Mouse (Mus musculus) ovary, adult 10 weeks (tissue): ENCODE data around the gene Cbarp. TPM values are rescaled to one million over a fixed set of nuclear protein-coding genes. Genes with fewer than 3 reads are reported as not detected.

Experiments used
- polyA plus RNA-seq: library from polyadenylated mRNA; stranded (reverse); fragments of 350-450 nt; fragmentation: Illumina TruSeq; extraction: RNeasy Lipid Tissue Mini Kit (QIAGEN cat#74804); gene quantifications from one replicate; pipeline ENCODE4 v1.2.3, GENCODE M21; 2014

The Cbarp gene
- polyA plus RNA-seq: not detected

GRCm38 (mm10) chr10:80140666-80141035, at the start of gene Cbarp:
Gene Cbarp, minus strand, starts transcription at chr10:80140835.

GRCm38 (mm10) chr10:80179068-80180051, 38.7 kb upstream of the Cbarp start, which contains the start of gene Efna2:
Gene Efna2, plus strand, starts transcription at chr10:80179482.

GRCm38 (mm10) chr10:80172527-80173292, 32.1 kb upstream of the Cbarp start, which contains the start of gene 1600002K03Rik:
Gene 1600002K03Rik, plus strand, starts transcription at chr10:80172944.

GRCm38 (mm10) chr10:80165392-80166128, 24.9 kb upstream of the Cbarp start, which contains the start of gene Cirbp:
Gene Cirbp, plus strand, starts transcription at chr10:80165985.

GRCm38 (mm10) chr10:80147719-80148601, 7.3 kb upstream of the Cbarp start, which contains the start of gene Midn:
Gene Midn, plus strand, starts transcription at chr10:80148272.

GRCm38 (mm10) chr10:80138553-80139438, 1.8 kb downstream of the Cbarp start, which contains the start of gene Atp5d:
Gene Atp5d, plus strand, starts transcription at chr10:80138632.

GRCm38 (mm10) chr10:80115290-80115943, 25.2 kb downstream of the Cbarp start, which contains the start of gene Stk11:
Gene Stk11, plus strand, starts transcription at chr10:80115803.

GRCm38 (mm10) chr10:80105460-80105859, 35.2 kb downstream of the Cbarp start, which contains the start of gene Sbno2:
Gene Sbno2, minus strand, starts transcription at chr10:80105571.

Other genes with a start within 250 kb of the Cbarp start
- gene Cfd, start 250.0 kb downstream of the Cbarp start, polyA plus RNA-seq: 1.5 TPM
- gene Med16, start 231.9 kb downstream of the Cbarp start, polyA plus RNA-seq: 0.37 TPM
- gene Gm26602, start 230.0 kb downstream of the Cbarp start, polyA plus RNA-seq: not detected
- gene Kiss1r, start 223.9 kb downstream of the Cbarp start, polyA plus RNA-seq: not detected
- gene R3hdm4, start 219.6 kb downstream of the Cbarp start, polyA plus RNA-seq: 8.0 TPM
- gene Arid3a, start 213.8 kb downstream of the Cbarp start, polyA plus RNA-seq: 3.3 TPM
- gene Wdr18, start 180.7 kb downstream of the Cbarp start, polyA plus RNA-seq: 1.2 TPM
- not detected for gene Grin3b, start 170.1 kb downstream of the Cbarp start, polyA plus RNA-seq
- gene Tmem259, start 156.5 kb downstream of the Cbarp start, polyA plus RNA-seq: not detected
- gene Cnn2, start 152.3 kb downstream of the Cbarp start, polyA plus RNA-seq: 10.0 TPM
- gene Abca7, start 144.3 kb downstream of the Cbarp start, polyA plus RNA-seq: 0.14 TPM
- gene Arhgap45, start 124.2 kb downstream of the Cbarp start, polyA plus RNA-seq: not detected
- 0.51 TPM for gene Polr2e, start 101.0 kb downstream of the Cbarp start, polyA plus RNA-seq
- gene Gpx4, start 93.7 kb downstream of the Cbarp start, polyA plus RNA-seq: 21.6 TPM
- 0.29 TPM for gene Sbno2, start 35.3 kb downstream of the Cbarp start, polyA plus RNA-seq
- gene Stk11, start 25.0 kb downstream of the Cbarp start, polyA plus RNA-seq: 4.8 TPM
- gene Atp5d, start 2.2 kb downstream of the Cbarp start, polyA plus RNA-seq: 0.34 TPM
- 10.3 TPM for gene Midn, start 7.4 kb upstream of the Cbarp start, polyA plus RNA-seq
- gene Cirbp, start 25.1 kb upstream of the Cbarp start, polyA plus RNA-seq: 34.8 TPM
- gene 1600002K03Rik, start 32.1 kb upstream of the Cbarp start, polyA plus RNA-seq: 1.1 TPM
- gene Efna2, start 38.6 kb upstream of the Cbarp start, polyA plus RNA-seq: 5.3 TPM
- 5.4 TPM for gene Mum1, start 85.6 kb upstream of the Cbarp start, polyA plus RNA-seq
- gene Ndufs7, start 108.3 kb upstream of the Cbarp start, polyA plus RNA-seq: 1.1 TPM
- gene Gamt, start 120.2 kb upstream of the Cbarp start, polyA plus RNA-seq: not detected
- gene Dazap1, start 120.7 kb upstream of the Cbarp start, polyA plus RNA-seq: 25.0 TPM
- gene Rps15, start 151.6 kb upstream of the Cbarp start, polyA plus RNA-seq: not detected
- gene Apc2, start 155.1 kb upstream of the Cbarp start, polyA plus RNA-seq: not detected
- 1.1 TPM for gene 2310011J03Rik, start 179.7 kb upstream of the Cbarp start, polyA plus RNA-seq
- not detected for gene Pcsk4, start 188.7 kb upstream of the Cbarp start, polyA plus RNA-seq
- not detected for gene Reep6, start 189.1 kb upstream of the Cbarp start, polyA plus RNA-seq
- gene Adamtsl5, start 207.6 kb upstream of the Cbarp start, polyA plus RNA-seq: not detected
- not detected for gene Plk5, start 215.6 kb upstream of the Cbarp start, polyA plus RNA-seq
- gene Mex3d, start 246.8 kb upstream of the Cbarp start, polyA plus RNA-seq: 29.8 TPM